Mouse (Mus musculus) embryonic facial prominence, embryonic 13.5 days (tissue): ENCODE data around the gene Ngdn. TPM values are rescaled to one million over a fixed set of nuclear protein-coding genes. Genes with fewer than 3 reads are reported as not detected.

ENCODE experiments used
- ATAC-seq: fragments of 200-750 bp; cut with Nextera tagmentation; 2 replicates; pipeline ENCODE4 v1.8.0; 2017; ENCODE audit warnings: low read depth; ENCODE audit not compliant: insufficient number of reproducible peaks, insufficient read depth, low FRiP score, low TSS enrichment
- H3K27ac ChIP-seq: fragments of 300-500 bp; sonication (generic); 2 replicates; pipeline ENCODE4 v1.5.1; 2015; ENCODE audit warnings: moderate library complexity, mild to moderate bottlenecking, inconsistent platforms
- H3K27me3 ChIP-seq: fragments of 300-500 bp; sonication (generic); 2 replicates; pipeline ENCODE4 v1.6.1; 2015; ENCODE audit warnings: mild to moderate bottlenecking, inconsistent platforms
- H3K36me3 ChIP-seq: fragments of 300-500 bp; sonication (generic); 2 replicates; pipeline ENCODE4 v1.6.1; 2015; ENCODE audit warnings: mild to moderate bottlenecking, inconsistent platforms
- H3K4me1 ChIP-seq: fragments of 300-500 bp; sonication (generic); 2 replicates; pipeline ENCODE4 v1.6.1; 2015; ENCODE audit warnings: inconsistent platforms
- H3K4me2 ChIP-seq: fragments of 300-500 bp; sonication (generic); 2 replicates; pipeline ENCODE4 v1.6.1; 2015; ENCODE audit warnings: moderate library complexity, mild to moderate bottlenecking, inconsistent platforms
- H3K4me3 ChIP-seq: fragments of 300-500 bp; sonication (generic); 2 replicates; pipeline ENCODE4 v1.5.1; 2015; ENCODE audit warnings: mild to moderate bottlenecking, inconsistent platforms
- H3K9ac ChIP-seq: fragments of 300-500 bp; sonication (generic); 2 replicates; pipeline ENCODE4 v1.6.1; 2015; ENCODE audit warnings: mild to moderate bottlenecking, inconsistent platforms
- H3K9me3 ChIP-seq: fragments of 300-500 bp; sonication (generic); 2 replicates; pipeline ENCODE4 v1.6.1; 2016; ENCODE audit warnings: inconsistent platforms
- WGBS: fragments of 180-500 bp; shearing (Covaris S2); methylation state at CpG from one replicate; pipeline ENCODE4 v1.1.7; 2015; ENCODE audit warnings: mixed read lengths; 5-methylcytosine and 5-hydroxymethylcytosine counted together
- polyA plus RNA-seq: library from polyadenylated mRNA; unstranded; fragments of >200 nt; fragmentation: Nextera tagmentation; extraction: Ambion mirVana; gene quantifications from 2 replicates; pipeline ENCODE4 v1.2.1, GENCODE M21; 2015

The Ngdn gene
- polyA plus RNA-seq, 1 experiment from 2014 or later: 82.4 TPM

DNA sequence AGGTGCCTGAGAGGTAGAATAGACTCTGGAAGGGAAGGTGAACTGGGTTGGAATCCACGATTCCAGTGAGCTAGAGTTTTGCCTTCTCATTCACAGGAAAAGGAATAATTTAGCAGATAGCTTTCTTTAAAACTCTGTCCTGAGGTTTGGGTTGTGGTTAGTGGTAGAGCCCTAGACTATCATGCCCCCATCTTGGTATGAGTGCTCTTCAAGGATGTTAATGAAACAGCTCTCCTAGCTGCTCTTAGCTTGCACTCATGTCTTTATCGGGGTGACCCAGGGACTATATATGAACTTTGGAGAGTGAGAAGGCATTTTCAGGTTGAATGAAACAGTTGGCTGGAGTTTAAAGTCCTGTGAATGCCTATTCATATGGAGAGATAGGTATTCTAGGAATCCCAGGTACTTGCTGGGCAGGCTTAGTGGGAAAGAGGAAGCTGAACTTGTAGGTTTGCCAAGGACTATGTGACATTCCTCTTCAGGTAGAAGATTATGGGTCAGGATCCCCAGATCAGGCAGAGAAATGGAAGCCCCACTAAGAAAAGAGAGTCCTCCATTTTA is 32.8 kb downstream of the Ngdn start:
- H3K9ac ChIP-seq: no peak overlapping the region
- H3K9me3 ChIP-seq: no peaks in the 10 kb centered on the region
- H3K4me3 ChIP-seq: no peak overlapping the region
- H3K27me3 ChIP-seq: no peaks in the 10 kb centered on the region
- H3K27ac ChIP-seq: no peak overlapping the region
- 75% methylated on average over 2 of the region's 2 CpGs for WGBS
- H3K36me3 ChIP-seq: no peaks in the 10 kb centered on the region
- no peaks in the 10 kb centered on the region for H3K4me1 ChIP-seq
- no peak for ATAC-seq
- no peak overlapping the region for H3K4me2 ChIP-seq

DNA sequence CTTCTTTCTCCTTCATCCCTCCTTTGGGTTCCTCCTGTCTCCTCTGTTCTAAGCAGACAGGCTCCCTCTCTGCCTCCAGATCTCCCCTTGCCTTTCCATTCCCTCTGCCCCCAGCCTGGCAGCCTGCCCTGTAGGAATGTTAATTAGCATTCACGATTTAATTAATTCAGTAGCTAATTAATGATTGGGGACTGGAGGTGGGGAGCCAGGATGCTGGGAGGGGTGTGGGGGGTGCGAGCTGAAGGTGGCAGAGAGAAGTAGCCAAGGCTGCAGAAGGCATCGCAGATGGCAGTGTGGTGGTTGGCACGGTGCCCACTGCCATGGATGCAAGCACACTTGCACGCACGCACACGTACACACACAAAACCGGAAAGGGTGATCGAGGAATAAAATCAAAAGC is 37.2 kb downstream of the Ngdn start:
- 78% methylated on average over 9 of the region's 9 CpGs for WGBS
- ATAC-seq: no peak
- no peak overlapping the region for H3K27ac ChIP-seq
- no peaks in the 10 kb centered on the region for H3K36me3 ChIP-seq
- H3K9me3 ChIP-seq: no peaks in the 10 kb centered on the region
- peaks cover 2% of the 10 kb centered on the region; the same call in 1 of the 2 replicates for H3K27me3 ChIP-seq
- no peak overlapping the region for H3K9ac ChIP-seq
- H3K4me3 ChIP-seq: no peak overlapping the region
- H3K4me2 ChIP-seq: no peak overlapping the region
- H3K4me1 ChIP-seq: peaks cover 7% of the 10 kb centered on the region; the same call in 1 of the 2 replicates

DNA sequence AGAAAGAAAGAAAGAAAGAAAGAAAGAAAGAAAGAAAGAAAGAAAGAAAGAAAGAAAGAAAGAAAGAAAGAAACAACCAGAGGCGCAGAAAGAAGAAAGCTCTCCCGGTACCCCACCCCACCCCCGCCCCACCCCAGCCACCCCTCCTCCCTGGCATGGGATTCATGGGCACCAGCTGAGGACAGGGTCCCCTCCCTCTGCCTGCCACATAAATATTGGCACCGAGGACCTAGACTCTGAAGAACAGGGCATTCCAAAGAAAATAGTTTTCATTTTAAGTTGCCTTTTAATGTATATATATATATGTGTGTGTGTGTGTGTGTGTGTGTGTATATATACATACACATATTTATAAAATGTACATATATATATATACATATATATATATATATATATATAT is 37.8 kb downstream of the Ngdn start:
- Histone ChIP-seq H3K9ac (no peak overlapping the region), H3K4me1 (peaks cover 7% of the 10 kb centered on the region; the same call in 1 of the 2 replicates), H3K4me2 (no peak overlapping the region), H3K36me3 (no peaks in the 10 kb centered on the region), H3K9me3 (no peaks in the 10 kb centered on the region), H3K27ac (no peak overlapping the region), H3K4me3 (no peak overlapping the region), H3K27me3 (peaks cover 2% of the 10 kb centered on the region; the same call in 1 of the 2 replicates)
- 77% methylated on average over 4 of the region's 4 CpGs for WGBS
- no peak for ATAC-seq

DNA sequence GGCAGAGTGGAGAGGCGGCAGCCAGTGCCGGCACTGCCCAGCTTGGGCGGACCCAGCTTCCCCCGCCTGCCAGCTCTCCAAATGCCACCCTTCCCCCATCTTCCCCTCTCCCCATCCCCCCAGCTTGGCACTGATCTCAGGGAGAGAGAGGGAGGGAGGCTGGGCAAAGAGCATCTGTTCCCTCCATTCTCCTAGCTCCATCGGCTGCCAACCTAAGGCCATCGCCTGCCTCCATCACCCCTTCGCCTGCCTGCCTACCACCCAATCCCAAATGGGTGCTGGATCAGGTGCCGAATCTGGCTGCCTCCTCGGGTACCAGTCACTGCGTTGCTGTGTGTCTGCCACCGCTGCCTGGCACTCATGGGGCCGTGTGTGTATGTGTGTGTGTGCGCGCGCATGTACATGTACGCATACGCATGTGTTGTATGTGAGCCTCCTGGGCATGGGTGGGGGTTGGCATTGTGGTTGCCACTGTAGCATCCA is 38.5 kb downstream of the Ngdn start:
- Histone ChIP-seq H3K4me3 (no peak overlapping the region), H3K9ac (no peak overlapping the region), H3K36me3 (no peaks in the 10 kb centered on the region), H3K9me3 (no peaks in the 10 kb centered on the region), H3K4me2 (no peak overlapping the region), H3K27ac (no peak overlapping the region), H3K27me3 (peaks cover 2% of the 10 kb centered on the region; the same call in 1 of the 2 replicates), H3K4me1 (peaks cover 7% of the 10 kb centered on the region; the same call in 1 of the 2 replicates)
- no peak for ATAC-seq
- 87% methylated on average over 17 of the region's 17 CpGs for WGBS

DNA sequence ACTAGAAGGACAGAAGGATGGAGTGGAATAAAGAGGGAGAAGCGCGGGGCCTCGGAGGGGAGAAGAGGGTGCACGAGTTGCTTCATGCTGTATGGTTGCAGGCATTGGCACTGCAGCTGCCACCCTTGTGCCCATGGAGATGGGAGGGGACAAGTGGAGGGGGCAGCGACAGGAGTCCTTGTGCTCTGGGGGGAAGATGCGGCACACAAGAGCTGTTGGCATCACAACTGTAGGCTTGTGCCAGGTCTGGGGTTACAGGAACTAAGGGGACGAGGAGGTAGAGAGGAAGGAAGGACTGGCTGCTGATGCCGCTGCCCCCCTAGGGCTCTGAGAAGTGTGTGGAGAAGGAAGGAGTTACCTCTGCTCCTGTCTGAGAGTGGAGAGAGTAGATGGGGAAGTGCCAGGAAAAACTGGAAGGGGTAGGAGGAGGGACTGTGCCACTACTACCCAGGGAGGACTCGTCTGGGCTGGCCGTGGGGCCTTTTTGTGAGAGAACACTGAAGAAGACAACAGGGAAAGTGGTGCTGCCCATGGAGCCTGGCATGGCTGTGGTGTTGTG is 39.0 kb downstream of the Ngdn start:
- Histone ChIP-seq H3K4me3 (no peak overlapping the region), H3K4me1 (peaks cover 7% of the 10 kb centered on the region; the same call in 1 of the 2 replicates), H3K9me3 (no peaks in the 10 kb centered on the region), H3K4me2 (no peak overlapping the region), H3K27ac (no peak overlapping the region), H3K9ac (no peak overlapping the region), H3K36me3 (no peaks in the 10 kb centered on the region), H3K27me3 (peaks cover 2% of the 10 kb centered on the region; the same call in 1 of the 2 replicates)
- WGBS: 82% methylated on average over 10 of the region's 10 CpGs
- no peak for ATAC-seq

DNA sequence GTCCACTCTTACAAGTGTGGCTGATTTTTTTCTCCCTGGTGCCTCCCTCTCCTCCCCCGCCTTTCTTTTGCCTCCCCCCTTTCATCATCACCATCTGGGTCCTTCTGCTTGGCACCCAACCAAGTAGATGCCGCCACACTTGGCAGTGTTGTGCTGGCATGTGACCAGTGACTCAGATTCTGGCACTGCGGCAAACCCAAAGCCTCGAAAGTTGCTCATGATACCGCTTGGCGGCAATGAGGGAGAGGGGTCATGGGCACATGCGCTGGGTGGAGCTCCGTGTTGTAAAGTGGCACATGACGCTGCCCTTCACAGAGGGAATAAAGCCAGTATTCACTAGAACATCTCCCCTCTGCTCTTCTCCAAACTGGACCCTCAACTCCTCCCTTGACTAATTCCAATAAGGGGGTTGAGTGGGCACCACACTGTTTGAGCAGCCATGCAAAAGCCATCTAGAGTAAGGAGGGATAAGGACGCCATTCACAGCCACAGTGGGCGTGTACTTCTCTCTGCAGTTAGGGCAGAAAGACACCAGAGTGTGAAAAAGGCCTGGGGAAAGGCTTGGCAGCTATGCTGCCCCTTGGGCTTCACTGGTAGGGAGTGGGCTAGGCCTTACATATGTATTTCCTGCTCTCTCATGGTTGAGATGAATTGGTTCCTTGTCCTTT is 40.0 kb downstream of the Ngdn start:
- Histone ChIP-seq H3K4me2 (no peak overlapping the region), H3K9ac (no peak overlapping the region), H3K27ac (no peak overlapping the region), H3K9me3 (no peaks in the 10 kb centered on the region), H3K4me1 (peaks cover 12% of the 10 kb centered on the region), H3K4me3 (no peak overlapping the region), H3K27me3 (peaks cover 2% of the 10 kb centered on the region; the same call in 1 of the 2 replicates), H3K36me3 (no peaks in the 10 kb centered on the region)
- ATAC-seq: no peak
- 76% methylated on average over 11 of the region's 11 CpGs for WGBS

DNA sequence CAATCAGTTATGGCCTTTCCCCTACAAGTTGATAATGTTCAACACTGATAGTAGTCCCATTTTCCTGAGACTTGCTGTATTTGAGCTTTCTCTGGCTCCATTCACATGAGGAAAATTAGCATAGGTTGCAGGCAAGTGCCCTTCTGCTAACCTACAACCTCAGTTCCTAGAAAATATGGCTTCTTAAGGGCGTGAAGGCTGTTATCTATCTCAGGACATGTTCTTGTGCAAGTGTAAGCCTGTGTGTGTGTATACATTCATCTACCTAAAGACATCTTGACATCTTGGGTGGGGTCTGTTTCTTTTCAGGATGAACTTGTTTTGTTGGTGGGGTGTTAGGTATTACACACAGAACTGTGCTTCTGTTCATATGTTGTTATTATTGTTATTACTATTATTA is 43.8 kb downstream of the Ngdn start:
- Histone ChIP-seq H3K9ac (no peak overlapping the region), H3K4me3 (no peak overlapping the region), H3K9me3 (no peaks in the 10 kb centered on the region), H3K4me1 (peaks cover 33% of the 10 kb centered on the region), H3K27ac (no peak overlapping the region), H3K4me2 (no peak overlapping the region), H3K36me3 (no peaks in the 10 kb centered on the region; the same call in none of the 2 replicates), H3K27me3 (no peaks in the 10 kb centered on the region; the same call in 1 of the 2 replicates)
- no peak for ATAC-seq
- 82% methylated on average over 1 of the region's 1 CpGs for WGBS

DNA sequence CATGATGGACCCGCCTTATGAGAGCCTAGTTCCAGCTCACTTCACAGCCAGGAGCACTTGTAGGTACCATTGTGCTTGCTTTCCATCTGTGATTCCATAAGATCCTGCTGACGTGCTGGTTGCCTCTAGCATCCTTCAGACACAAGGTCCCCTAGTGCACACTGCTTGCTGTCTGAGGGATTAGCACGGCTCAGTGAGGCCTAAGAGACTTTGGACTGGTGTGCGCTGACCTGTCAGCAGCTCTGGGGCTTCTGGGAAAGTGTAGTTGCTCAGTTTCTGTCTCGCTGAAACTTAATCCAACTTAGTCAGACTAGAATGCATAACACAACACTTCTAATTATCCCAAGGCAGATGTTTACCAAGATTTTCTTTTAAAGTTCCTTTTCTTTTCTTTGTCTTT is 44.7 kb downstream of the Ngdn start:
- no peak overlapping the region for H3K9ac ChIP-seq
- H3K27me3 ChIP-seq: no peaks in the 10 kb centered on the region; the same call in 1 of the 2 replicates
- 52% methylated on average over 5 of the region's 5 CpGs for WGBS
- H3K4me2 ChIP-seq: no peak overlapping the region
- ATAC-seq: no peak
- H3K4me1 ChIP-seq: peaks cover 32% of the 10 kb centered on the region
- peaks cover 8% of the 10 kb centered on the region for H3K36me3 ChIP-seq
- H3K4me3 ChIP-seq: no peak overlapping the region
- H3K9me3 ChIP-seq: no peaks in the 10 kb centered on the region
- H3K27ac ChIP-seq: peak overlapping the region; percentile 51

DNA sequence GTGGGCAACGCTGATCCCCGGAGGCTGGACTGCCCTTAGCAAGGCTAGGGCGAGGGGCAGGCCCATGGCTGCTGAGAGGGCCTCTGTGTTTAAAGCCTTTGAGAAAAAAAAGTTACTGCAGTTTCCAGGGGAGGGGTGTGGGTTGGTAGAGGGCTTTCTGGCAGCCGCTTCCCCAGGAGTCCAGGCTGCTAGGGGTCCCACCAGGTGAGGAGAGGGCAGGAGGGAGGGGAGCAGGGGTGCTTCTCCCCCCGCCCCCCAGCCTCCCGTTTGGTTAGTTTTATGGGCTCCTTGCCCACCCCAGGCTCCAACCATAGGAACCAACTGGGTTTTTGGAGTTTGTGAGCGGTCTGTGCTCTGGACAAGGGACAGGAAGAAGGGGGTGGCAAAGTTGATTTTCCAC is 46.6 kb downstream of the Ngdn start:
- WGBS: 38% methylated on average over 7 of the region's 7 CpGs
- Histone ChIP-seq H3K36me3 (peaks cover 26% of the 10 kb centered on the region), H3K4me3 (no peak overlapping the region), H3K27me3 (no peaks in the 10 kb centered on the region; the same call in 1 of the 2 replicates), H3K4me2 (no peak overlapping the region), H3K4me1 (peaks cover 32% of the 10 kb centered on the region), H3K9ac (no peak overlapping the region), H3K9me3 (no peaks in the 10 kb centered on the region), H3K27ac (no peak overlapping the region)
- no peak for ATAC-seq

DNA sequence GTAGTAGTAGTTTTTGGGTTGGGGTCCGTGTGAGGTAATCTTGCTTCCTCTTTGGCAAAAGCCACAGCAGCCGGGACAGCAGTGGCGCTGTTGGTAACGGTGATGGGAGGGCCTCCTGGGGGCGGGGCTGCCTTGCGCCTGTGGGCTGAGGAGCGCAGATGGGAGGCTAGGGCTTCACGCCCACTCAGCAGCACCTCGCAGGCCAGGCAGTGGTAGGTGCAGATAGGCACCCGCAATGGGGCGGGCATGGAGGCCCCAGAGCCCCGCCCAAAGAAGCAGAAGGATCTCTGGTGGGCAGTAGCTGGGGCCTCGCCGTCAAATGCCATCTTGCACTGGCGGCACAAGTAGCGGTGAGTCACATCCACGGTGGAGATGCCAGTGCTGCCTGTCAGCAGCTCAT is 47.4 kb downstream of the Ngdn start:
- H3K4me3 ChIP-seq: peak overlapping the region; percentile 11; the same call in 1 of the 2 replicates
- ATAC-seq: no peak; the same call in 1 of the 2 replicates
- peak overlapping the region; percentile 43 for H3K4me2 ChIP-seq
- H3K9me3 ChIP-seq: no peaks in the 10 kb centered on the region
- H3K36me3 ChIP-seq: peaks cover 33% of the 10 kb centered on the region
- H3K27ac ChIP-seq: no peak overlapping the region
- WGBS: 27% methylated on average over 17 of the region's 17 CpGs
- peaks cover 32% of the 10 kb centered on the region for H3K4me1 ChIP-seq
- no peaks in the 10 kb centered on the region; the same call in 1 of the 2 replicates for H3K27me3 ChIP-seq
- peak overlapping the region; percentile 40; the same call in 1 of the 2 replicates for H3K9ac ChIP-seq

DNA sequence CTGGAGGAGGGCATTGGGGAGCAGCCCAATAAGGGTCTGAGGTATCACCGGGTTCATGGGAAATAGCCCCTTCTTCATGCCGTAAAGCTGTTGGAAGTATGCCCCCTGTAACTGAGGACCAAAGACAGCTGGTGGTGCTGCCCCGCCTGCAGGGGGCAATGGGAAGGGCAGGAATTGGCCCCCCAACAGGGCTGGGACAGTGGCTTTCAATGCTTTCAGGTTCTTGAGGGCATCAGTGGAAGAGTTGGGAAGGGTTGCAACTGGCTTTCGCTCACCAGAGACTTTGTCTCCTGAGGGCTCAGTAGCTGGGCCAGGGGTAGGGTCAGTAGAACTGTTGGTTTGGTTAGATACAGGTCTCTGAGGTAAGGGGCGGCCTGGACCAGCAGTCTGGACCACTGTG is 47.9 kb downstream of the Ngdn start:
- H3K4me3 ChIP-seq: no peak overlapping the region
- no peak for ATAC-seq
- no peaks in the 10 kb centered on the region for H3K9me3 ChIP-seq
- peaks cover 37% of the 10 kb centered on the region for H3K36me3 ChIP-seq
- peak overlapping the region; percentile 43; the same call in 1 of the 2 replicates for H3K4me2 ChIP-seq
- no peaks in the 10 kb centered on the region; the same call in 1 of the 2 replicates for H3K27me3 ChIP-seq
- H3K4me1 ChIP-seq: peaks cover 32% of the 10 kb centered on the region
- 88% methylated on average over 5 of the region's 5 CpGs for WGBS
- H3K27ac ChIP-seq: no peak overlapping the region
- no peak overlapping the region for H3K9ac ChIP-seq
